Mouse (Mus musculus): ENCODE measurements around the gene A830018L16Rik.

DNA sequence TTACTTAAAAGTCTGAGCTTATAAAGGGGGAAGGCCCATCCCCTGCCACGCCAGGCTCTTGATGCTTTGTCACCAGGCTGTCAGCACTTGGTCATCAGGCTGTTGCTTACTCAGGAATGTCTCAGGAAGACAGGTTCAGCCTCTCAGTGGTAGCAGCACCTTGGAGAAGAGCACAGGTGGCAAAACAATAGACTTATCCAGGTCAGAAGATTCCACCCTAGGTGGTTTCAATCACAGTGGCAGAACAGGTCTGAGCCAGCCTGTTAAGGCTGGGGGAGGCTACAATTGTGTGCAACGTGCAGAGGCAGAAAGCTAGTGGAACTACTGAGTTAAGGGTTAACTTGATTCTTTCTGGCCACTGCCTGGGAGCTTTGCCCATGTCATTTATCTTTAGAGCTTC lies 12.7 kb upstream of the A830018L16Rik start:
- TF ChIP-seq POLR2A (IDR thresholded peaks at IDR 0.05; ENCODE audit: borderline replicate concordance, control insufficient read depth, low read depth, low read length): no peak
- no peak for TF ChIP-seq CTCF (IDR thresholded peaks at IDR 0.05; ENCODE audit: control insufficient read depth, insufficient read depth, low read length)
